ENCODE assay signal across 8 mouse cellular contexts in genomic region chr3:97201943-97202342, GRCm38 (mm10). TPM values are rescaled to one million over a fixed set of nuclear protein-coding genes. Genes with fewer than 3 reads are reported as not detected.
DNase-seq lines count a peak whose midpoint lies in the region; ATAC-seq and TF ChIP-seq lines count a peak whose summit lies in the region.

No protein-coding gene starts in this region.

- no peaks in the 10 kb centered on the region for H3K9me3 ChIP-seq in E14TG2a.4 (ENCODE audit: low read length)
- H3K9me3 ChIP-seq in heart, embryonic 11.5 days (replicated peaks; ENCODE audit: control insufficient read depth, low read length) = no peaks in the 10 kb centered on the region

- H3K4me1 ChIP-seq in E14TG2a.4 (replicated peaks; ENCODE audit: low read depth, low read length) = peaks cover 15% of the 10 kb centered on the region
- peaks cover 3% of the 10 kb centered on the region; the same call in 1 of the 2 replicates for H3K4me1 ChIP-seq in heart, embryonic 11.5 days (ENCODE audit: control insufficient read depth, insufficient read depth, low read length)

- H3K36me3 ChIP-seq in E14TG2a.4 (ENCODE audit: insufficient read depth, low read length) = peaks cover 25% of the 10 kb centered on the region
- peaks cover 11% of the 10 kb centered on the region; the same call in 1 of the 2 replicates for H3K36me3 ChIP-seq in heart, embryonic 11.5 days (ENCODE audit: control insufficient read depth, insufficient read depth, low read length)

- H3K27me3 ChIP-seq in E14TG2a.4 (ENCODE audit: insufficient read depth, low read length) = 0 out of 2 replicates have a peak, but pooled peaks cover 3% of the 10 kb centered on the region
- no peaks in the 10 kb centered on the region for H3K27me3 ChIP-seq in heart, embryonic 11.5 days (ENCODE audit: control insufficient read depth, insufficient read depth, low read length)

- no peak overlapping the region for H3K4me3 ChIP-seq in E14TG2a.4 (replicated peaks; ENCODE audit: low read length)
- no peak overlapping the region for H3K4me3 ChIP-seq in heart, embryonic 11.5 days (ENCODE audit: low read depth, low read length)

- H3K9ac ChIP-seq in heart, embryonic 11.5 days (ENCODE audit: low read depth, low read length) = no peak overlapping the region

- DNase-seq in adrenal gland, adult 2 months = peak; percentile 51
- peak; percentile 52 for DNase-seq in embryo, embryonic 11.5 days (ENCODE audit: low read depth, low spot score)
- peak; percentile 76 for DNase-seq in kidney, postnatal 10 days
- peak; percentile 85 for DNase-seq in lung, postnatal 10 days
- DNase-seq in ovary, postnatal 36 days (ENCODE audit: low spot score) = peak; percentile 41
- peak; percentile 57 for DNase-seq in urinary bladder, postnatal 25 days (ENCODE audit: low spot score)

- H3K4me2 ChIP-seq in heart, embryonic 11.5 days = no peak overlapping the region

- 51% methylated on average over 5 of the region's 5 CpGs for WGBS in heart, embryonic 11.5 days (ENCODE audit: insufficient replicate concordance)

- 0 out of 2 replicates have a peak, but pooled peaks have one; percentile 52 for ATAC-seq in heart, embryonic 11.5 days (replicated peaks; ENCODE audit: insufficient number of reproducible peaks, low FRiP score, low TSS enrichment)

- no peak overlapping the region for H3K27ac ChIP-seq in heart, embryonic 11.5 days (ENCODE audit: low read depth, low read length)

- TF ChIP-seq CTCF in E14TG2a.4 (conservative IDR thresholded peaks at IDR 0.05; ENCODE audit: low read length) = peak; percentile 81

RNA-seq across cellular contexts. Expression of gene Acp6, which starts 43.4 kb away (rescaled TPM):
- 10 to 100 TPM; 42.1 to 50.0 TPM for total RNA-seq in adrenal gland, adult 2 months (2021)
- polyA plus RNA-seq in adrenal gland, adult 2 months (2012; rRNA removed) = 47.8 and 49.4 TPM in 2 replicates
- polyA plus RNA-seq in heart, embryonic 11.5 days (2014; fragmentation: Nextera tagmentation; extraction: Ambion mirVana) = 54.0 and 59.2 TPM in 2 replicates
